Mouse (Mus musculus) cortical plate, adult 2 months (tissue): ENCODE measurements around the gene Slc29a4.

Experiments used
- CTCF ChIP-seq: fragments of 200-500 bp; IDR thresholded peaks from 2 replicates; pipeline ENCODE4 v1.5.1; 2011; ENCODE audit warnings: mild to moderate bottlenecking, control low read depth, low read length; ENCODE audit not compliant: insufficient read depth; ENCODE audit errors: extremely low read depth
- POLR2A ChIP-seq: fragments of 200-500 bp; IDR thresholded peaks from 2 replicates; pipeline ENCODE4 v1.6.1; 2011; ENCODE audit warnings: mild to moderate bottlenecking, low read length, control low read depth; ENCODE audit not compliant: insufficient read depth; ENCODE audit errors: extremely low read depth

- no peak for TF ChIP-seq POLR2A
- no peak for TF ChIP-seq CTCF
These were observed 26.2 kb downstream of the Slc29a4 start for GRCm38 (mm10) chr5:142718486-142718885.
